Mouse (Mus musculus) heart, embryonic 10.5 days (tissue): ENCODE measurements around the gene Yars. TPM values are rescaled to one million over a fixed set of nuclear protein-coding genes. Genes with fewer than 3 reads are reported as not detected.

ENCODE experiments used
- DNase-seq: peaks from one replicate; pipeline ENCODE4 v3.0.0-alpha.2; 2017; ENCODE audit warnings: low spot score
- H3K27ac ChIP-seq: fragments of 300-500 bp; sonication (generic); 2 replicates; pipeline ENCODE4 v1.5.1; 2016; ENCODE audit warnings: mild to moderate bottlenecking
- H3K27me3 ChIP-seq: fragments of 300-500 bp; sonication (generic); 2 replicates; pipeline ENCODE4 v1.6.1; 2016; ENCODE audit warnings: mild to moderate bottlenecking; ENCODE audit not compliant: poor library complexity, insufficient read depth, severe bottlenecking
- H3K36me3 ChIP-seq: fragments of 300-500 bp; sonication (generic); 2 replicates; pipeline ENCODE4 v1.6.1; 2016; ENCODE audit warnings: mild to moderate bottlenecking, moderate library complexity
- H3K4me1 ChIP-seq: fragments of 300-500 bp; sonication (generic); 2 replicates; pipeline ENCODE4 v1.6.1; 2016; ENCODE audit warnings: mild to moderate bottlenecking
- H3K4me3 ChIP-seq: fragments of 300-500 bp; sonication (generic); 2 replicates; pipeline ENCODE4 v1.5.1; 2016; ENCODE audit warnings: mild to moderate bottlenecking, moderate library complexity
- H3K9me3 ChIP-seq: fragments of 300-500 bp; sonication (generic); 2 replicates; pipeline ENCODE4 v1.6.1; 2016; ENCODE audit warnings: mild to moderate bottlenecking, moderate library complexity
- WGBS: fragments of 180-500 bp; shearing (Covaris S2); methylation state at CpG from one replicate; pipeline ENCODE4 v1.1.7; 2016; 5-methylcytosine and 5-hydroxymethylcytosine counted together
- polyA plus RNA-seq: library from polyadenylated mRNA; unstranded; fragments of >200 nt; fragmentation: Nextera tagmentation; extraction: Ambion mirVana; gene quantifications from 2 replicates; pipeline ENCODE4 v1.2.1, GENCODE M21; 2016

Yars gene
- polyA plus RNA-seq: 75.8 and 84.8 TPM in 2 replicates

DNA sequence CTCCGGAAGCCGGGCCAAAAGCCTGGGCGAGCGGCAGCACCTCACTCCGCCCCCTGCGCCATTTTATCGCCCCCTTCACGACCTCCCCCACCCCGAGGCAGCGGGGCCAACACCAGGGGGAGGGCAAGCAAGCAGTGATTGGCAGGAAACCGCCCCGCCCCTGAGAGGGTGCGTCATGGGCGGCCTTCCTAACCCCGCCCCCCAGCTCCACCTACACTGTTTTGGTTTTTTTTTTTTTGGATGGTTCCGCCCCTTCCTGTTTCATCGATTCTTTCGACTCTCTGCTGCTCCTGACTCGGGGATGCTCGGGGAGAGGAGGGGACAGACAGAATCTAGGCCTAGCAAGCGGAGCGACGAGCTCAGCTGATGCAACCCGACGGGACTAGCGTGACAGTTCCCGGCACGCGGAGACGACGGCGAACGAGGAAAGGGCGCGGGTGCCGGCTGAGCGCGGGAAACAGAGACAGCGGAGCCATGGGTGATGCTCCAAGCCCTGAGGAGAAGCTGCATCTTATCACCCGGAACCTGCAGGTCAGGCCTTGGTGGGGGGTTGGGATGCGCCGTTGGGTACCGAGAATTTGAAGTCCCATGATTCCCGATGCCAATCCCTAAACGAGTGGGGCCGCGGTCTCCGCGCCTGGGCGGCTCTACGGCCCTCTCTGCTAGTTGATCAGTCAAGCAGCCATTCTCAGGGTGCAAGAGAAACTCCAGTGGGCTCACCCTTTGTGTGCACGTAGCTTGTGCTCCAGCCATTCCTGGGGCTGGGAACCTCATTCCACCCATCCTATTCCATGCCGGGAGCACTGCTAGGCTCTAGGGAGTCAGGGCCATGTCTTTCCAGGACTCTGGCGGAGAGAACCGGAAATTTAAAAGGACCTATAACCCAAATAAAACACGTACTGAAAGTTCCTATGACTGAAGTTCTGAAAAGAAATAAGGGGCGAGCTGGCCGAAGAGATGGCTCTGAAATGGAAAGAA lies at the start of gene Yars, which contains the start of gene S100pbp:
TSS of gene Yars (plus strand) at position 219 of the 978 bp plus-strand sequence.
TSS of gene S100pbp (minus strand) at position 186 of the 978 bp plus-strand sequence.
- WGBS: under 1% methylated on average over 58 of the region's 58 CpGs
- Histone ChIP-seq H3K36me3 (peaks cover 19% of the 10 kb centered on the region; the same call in 1 of the 2 replicates), H3K4me1 (peaks cover 27% of the 10 kb centered on the region), H3K27ac (peak within 1 kb of the TSS; percentile 97), H3K4me3 (peak within 1 kb of the TSS; percentile 99), H3K27me3 (no peaks in the 10 kb centered on the region), H3K9me3 (no peaks in the 10 kb centered on the region)
- peak; percentile 98 for DNase-seq

DNA sequence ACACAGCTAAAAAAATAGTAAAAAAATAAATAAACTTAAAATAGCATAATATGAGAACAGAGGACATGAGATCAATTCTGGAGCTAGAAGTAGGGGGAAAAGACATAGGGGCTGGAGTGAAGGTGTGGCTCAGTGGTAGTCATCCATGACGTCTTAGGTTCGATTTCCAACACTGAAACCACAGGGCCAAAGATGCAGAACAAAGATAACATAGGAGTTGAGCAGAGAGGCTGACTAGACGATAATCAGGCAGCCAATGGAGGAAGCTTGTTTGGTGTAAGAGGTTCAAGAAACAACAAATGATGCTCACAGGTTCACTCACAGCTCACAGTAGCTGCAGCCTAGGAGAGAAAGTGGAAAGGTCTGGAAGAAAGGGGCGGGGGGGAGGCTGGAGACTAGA lies 48.8 kb upstream of the Yars start:
- no peak overlapping the region for H3K27ac ChIP-seq
- peaks cover 67% of the 10 kb centered on the region for H3K4me1 ChIP-seq
- peaks cover 46% of the 10 kb centered on the region for H3K27me3 ChIP-seq
- no peak overlapping the region for H3K4me3 ChIP-seq
- WGBS: 76% methylated on average over 4 of the region's 4 CpGs
- no peaks in the 10 kb centered on the region for H3K9me3 ChIP-seq
- no peak for DNase-seq
- H3K36me3 ChIP-seq: peaks cover 22% of the 10 kb centered on the region

DNA sequence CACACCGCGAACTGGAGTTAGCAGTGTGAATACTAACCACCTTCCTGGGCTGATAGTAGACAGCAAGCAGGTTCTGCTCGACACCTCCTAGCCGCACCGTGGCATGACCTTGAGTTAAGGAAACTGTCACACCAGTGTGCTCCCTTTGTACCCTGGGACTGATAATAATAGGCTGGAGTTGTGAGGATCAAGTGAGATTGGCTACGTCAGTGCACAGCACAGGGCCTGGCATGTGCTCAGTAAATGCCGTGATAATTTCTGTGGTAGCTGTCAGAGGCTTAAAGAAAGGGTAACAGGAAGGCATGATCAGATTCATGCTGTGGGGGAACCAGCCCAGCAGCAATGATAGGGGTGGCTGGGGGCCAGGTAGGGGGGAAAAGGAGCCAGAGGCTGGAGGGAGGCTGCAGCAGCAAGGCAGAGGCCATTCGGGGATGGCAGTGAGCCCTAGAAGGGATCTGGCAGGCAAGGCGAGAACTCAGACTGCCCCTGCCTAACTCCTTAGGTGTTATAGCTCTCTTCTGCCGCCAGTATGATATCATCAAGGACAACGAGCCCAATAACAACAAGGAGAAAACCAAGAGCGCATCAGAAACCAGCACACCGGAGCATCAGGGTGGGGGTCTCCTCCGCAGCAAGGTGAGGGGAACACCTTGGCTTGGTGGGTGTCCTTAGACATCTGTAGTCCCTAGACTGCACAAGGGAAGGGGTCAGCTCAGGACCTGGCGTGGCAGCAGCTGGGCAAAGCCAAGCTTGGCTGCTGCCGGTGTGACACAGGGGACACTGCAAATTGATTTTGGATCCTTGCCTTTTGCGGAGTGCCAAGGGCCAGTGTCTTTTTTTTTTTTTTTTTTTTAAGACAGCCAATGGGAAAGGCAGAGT lies 47.8 kb upstream of the Yars start:
- 66% methylated on average over 17 of the region's 17 CpGs for WGBS
- Histone ChIP-seq H3K4me1 (peaks cover 60% of the 10 kb centered on the region), H3K27me3 (peaks cover 37% of the 10 kb centered on the region), H3K36me3 (peaks cover 22% of the 10 kb centered on the region), H3K27ac (peak overlapping the region; percentile 59; the same call in 1 of the 2 replicates), H3K4me3 (peak overlapping the region; percentile 16; the same call in 1 of the 2 replicates), H3K9me3 (no peaks in the 10 kb centered on the region)
- DNase-seq: no peak

DNA sequence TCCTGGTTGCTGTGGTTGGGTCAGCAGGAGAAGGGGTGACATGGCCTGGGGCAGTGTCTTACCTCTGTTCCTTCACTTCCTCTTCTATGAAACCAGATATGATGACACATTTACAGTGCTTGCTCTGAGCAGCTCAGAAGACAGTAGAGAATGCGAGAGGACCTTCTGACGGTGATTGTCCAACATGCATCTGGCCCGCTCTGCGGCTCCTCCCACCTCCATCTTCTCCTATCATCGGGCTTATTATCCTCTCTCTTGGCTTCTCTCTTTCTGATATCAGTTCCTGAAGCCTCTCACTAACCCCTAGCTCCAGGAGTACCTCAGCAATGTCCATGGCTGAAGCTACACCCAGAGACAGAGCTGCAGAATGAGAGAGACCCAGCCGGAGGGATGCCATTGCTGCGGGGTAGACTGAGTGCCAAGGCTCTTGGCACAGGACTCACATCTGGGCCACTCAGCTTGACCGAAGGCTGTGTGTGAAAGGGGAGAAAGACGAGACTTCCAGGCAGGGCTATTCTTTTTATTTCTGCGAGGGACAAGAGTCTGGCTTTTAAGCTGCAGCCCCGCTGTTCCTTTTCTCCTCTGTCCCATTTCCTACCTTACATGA lies 47.0 kb upstream of the Yars start:
- H3K4me1 ChIP-seq: peaks cover 54% of the 10 kb centered on the region
- 87% methylated on average over 11 of the region's 11 CpGs for WGBS
- H3K27ac ChIP-seq: no peak overlapping the region

DNA sequence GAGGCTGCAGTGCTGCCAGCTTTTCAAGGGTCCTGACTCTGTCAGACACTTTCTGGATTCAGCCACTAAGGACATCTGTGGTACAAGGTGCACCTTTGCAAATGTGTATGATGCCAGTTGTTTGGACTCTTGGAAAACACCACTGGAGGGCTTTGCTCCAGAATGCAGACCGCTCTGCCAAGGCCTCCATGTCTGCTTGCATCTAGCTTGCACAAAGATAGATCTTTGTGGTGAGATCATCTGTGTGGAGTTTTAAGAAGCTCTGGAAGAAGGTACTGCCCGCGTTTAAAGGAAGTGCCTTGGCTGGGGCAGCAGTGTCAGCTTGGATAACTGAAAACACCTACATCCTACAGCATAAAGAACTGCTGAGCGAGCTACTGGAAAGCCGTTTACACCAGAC lies 46.1 kb upstream of the Yars start:
- no peak overlapping the region for H3K27ac ChIP-seq
- peak; percentile 63 for DNase-seq
- H3K36me3 ChIP-seq: peaks cover 27% of the 10 kb centered on the region
- no peak overlapping the region for H3K4me3 ChIP-seq
- 78% methylated on average over 5 of the region's 5 CpGs for WGBS
- H3K4me1 ChIP-seq: peaks cover 47% of the 10 kb centered on the region
- H3K9me3 ChIP-seq: no peaks in the 10 kb centered on the region
- peaks cover 21% of the 10 kb centered on the region for H3K27me3 ChIP-seq

More for the DNA sequence above, 47.0 kb upstream of the Yars start:
- peaks cover 30% of the 10 kb centered on the region for H3K27me3 ChIP-seq
- H3K9me3 ChIP-seq: no peaks in the 10 kb centered on the region
- no peak overlapping the region for H3K4me3 ChIP-seq
- H3K36me3 ChIP-seq: peaks cover 23% of the 10 kb centered on the region
- peak; percentile 72 for DNase-seq

DNA sequence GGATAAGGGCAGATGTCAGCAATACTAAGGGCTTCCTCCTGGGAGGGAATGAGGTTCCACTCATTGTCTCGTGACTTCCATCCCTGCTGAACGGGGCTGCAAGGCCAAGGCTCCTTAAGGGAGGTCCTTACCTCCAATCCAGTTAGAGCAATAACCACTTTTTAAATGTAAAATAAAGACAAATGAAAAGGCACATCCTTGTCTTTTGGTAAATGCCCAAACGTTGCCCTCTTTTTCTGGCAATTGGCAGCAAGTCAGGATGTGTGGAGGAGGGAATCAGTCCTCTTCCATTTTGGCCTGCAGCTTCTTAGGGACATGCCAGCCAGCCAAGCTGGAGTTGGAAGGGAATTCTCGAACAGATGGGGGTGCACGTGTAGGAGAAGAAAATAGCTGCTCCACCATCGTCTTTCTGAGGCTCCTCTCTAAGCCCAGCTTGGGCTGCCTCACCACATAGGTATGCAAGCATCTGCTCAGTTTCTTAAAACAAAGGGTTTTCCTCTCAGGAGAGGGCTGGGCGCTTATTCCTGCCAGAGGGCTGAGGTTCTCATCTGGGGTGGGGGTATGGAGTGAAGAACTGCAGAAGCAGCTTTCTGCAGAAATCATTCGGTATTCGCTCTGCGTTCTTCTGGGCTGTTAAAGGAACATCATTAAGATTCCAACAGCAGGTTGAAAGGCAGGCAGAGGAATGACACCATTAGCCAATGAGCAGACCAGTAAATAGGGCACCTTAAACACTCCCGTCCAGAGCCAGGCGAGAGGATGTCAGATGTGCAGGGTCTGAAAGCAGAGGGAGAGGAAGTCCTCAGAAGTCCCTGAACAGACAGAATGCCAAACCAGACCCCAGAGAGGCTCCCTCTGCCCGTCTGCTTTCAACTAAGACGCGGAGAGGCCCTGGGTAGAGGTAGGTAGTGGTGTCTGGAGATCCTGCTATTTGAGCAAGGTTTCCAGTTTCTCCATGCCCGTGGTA lies 44.9 kb upstream of the Yars start:
- Histone ChIP-seq H3K4me3 (no peak overlapping the region), H3K27ac (peak overlapping the region; percentile 12; the same call in 1 of the 2 replicates), H3K27me3 (peaks cover 9% of the 10 kb centered on the region), H3K36me3 (peaks cover 33% of the 10 kb centered on the region), H3K9me3 (no peaks in the 10 kb centered on the region), H3K4me1 (peaks cover 47% of the 10 kb centered on the region)
- peak; percentile 74 for DNase-seq
- WGBS: 62% methylated on average over 16 of the region's 16 CpGs

DNA sequence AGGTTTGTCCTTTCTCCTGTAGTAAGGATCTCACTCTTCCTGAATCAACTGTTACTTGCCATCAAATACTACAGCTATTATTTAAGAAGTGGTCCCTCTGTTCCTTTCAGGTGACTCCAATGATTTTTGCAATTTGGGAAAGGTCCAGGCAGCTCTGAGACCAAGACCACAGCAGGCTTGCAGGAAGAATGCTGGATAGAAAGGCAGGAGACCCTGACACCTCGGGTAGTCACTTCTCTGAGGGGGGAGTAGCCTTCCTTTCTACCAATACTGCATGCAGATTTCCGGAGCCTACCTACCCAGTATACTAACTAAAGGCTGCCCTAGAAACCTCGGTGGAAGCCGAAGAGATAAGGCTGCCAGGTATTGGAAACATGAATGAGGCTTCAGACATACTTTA lies 44.1 kb upstream of the Yars start:
- DNase-seq: peak; percentile 46

DNA sequence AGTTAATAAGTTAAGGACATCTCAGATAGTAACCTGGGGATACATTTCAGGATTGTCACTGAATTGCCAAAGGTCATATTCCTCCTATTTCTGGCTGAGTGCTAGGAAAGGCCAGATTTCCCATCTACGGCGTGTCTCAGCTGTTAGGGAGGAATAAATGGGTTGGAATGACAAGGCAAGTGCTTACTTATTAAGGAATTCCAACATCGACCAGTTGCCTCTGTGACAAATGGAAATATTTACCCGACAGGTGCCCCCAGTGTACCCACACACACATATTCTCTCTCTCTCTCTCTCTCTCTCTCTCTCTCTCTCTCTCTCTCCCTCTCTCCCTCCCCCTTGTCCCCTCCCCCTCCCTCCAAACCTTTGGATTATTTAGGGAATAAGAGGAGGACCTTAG lies 43.6 kb upstream of the Yars start:
- peak; percentile 25 for DNase-seq
- WGBS: 80% methylated on average over 4 of the region's 4 CpGs
- H3K27me3 ChIP-seq: no peaks in the 10 kb centered on the region
- H3K4me3 ChIP-seq: no peak overlapping the region
- no peaks in the 10 kb centered on the region for H3K9me3 ChIP-seq
- peaks cover 45% of the 10 kb centered on the region for H3K4me1 ChIP-seq
- no peak overlapping the region for H3K27ac ChIP-seq
- peaks cover 44% of the 10 kb centered on the region for H3K36me3 ChIP-seq

More for the DNA sequence above, 44.1 kb upstream of the Yars start:
- Histone ChIP-seq H3K4me3 (no peak overlapping the region), H3K27me3 (0 out of 2 replicates have a peak, but pooled peaks cover 2% of the 10 kb centered on the region), H3K4me1 (peaks cover 46% of the 10 kb centered on the region), H3K27ac (0 out of 2 replicates have a peak overlapping the region, but pooled peaks have one; percentile 12), H3K9me3 (no peaks in the 10 kb centered on the region), H3K36me3 (peaks cover 38% of the 10 kb centered on the region)
- WGBS: 63% methylated on average over 4 of the region's 4 CpGs

DNA sequence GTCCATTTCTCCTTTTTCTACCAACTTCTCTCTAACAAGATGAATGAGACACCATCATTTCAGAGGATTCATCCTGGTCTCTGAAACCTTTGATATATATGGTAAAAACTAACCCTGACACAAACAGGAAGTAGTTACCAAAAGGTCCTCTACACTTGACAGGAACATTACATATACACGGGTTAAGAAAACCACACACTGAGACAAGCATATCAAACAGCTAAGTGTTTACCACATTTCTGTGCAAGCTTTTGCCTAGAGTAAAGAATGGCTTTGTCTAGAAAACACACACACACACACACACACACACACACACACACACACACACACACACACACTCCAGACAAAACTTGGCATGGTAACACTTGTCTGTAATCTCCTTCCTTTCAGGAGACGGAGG lies 43.2 kb upstream of the Yars start:
- whole genome bisulfite sequencing: 54% methylated on average over 2 of the region's 2 CpGs
- Histone ChIP-seq H3K27ac (no peak overlapping the region), H3K36me3 (peaks cover 48% of the 10 kb centered on the region)

DNA sequence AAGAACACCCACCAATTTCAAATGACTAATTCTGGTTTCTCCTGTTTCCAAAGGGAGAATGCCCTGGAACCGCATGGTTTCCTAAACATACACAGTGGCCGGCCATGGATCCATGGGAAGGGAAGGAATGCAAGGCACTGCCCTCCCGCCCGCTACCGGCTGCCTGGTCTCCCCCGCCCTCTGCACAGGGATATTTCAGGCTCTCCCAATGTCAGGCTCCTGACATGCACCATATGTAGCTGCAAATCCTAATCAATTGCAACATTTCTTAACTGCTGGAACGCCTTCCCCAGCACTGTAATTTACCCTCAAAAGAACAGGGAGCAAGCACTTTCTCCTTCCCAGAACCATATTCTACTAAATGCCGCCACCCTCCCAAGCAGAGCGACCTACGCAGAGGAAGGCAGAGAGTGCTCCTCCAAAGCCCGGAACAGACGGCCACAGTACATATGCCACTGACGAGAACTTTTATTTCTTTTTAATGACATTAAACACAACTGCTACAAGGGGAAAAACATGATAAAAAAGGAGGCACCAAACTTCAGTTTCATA lies 41.9 kb upstream of the Yars start:
- Histone ChIP-seq H3K27me3 (no peaks in the 10 kb centered on the region), H3K9me3 (no peaks in the 10 kb centered on the region), H3K4me1 (peaks cover 30% of the 10 kb centered on the region), H3K27ac (no peak overlapping the region), H3K4me3 (no peak overlapping the region), H3K36me3 (peaks cover 59% of the 10 kb centered on the region)
- DNase-seq: peak; percentile 61
- 74% methylated on average over 13 of the region's 13 CpGs for WGBS

More for the DNA sequence above, 43.2 kb upstream of the Yars start:
- peaks cover 41% of the 10 kb centered on the region for H3K4me1 ChIP-seq
- no peaks in the 10 kb centered on the region for H3K9me3 ChIP-seq
- no peak overlapping the region for H3K4me3 ChIP-seq
- no peaks in the 10 kb centered on the region for H3K27me3 ChIP-seq
- DNase-seq: no peak

DNA sequence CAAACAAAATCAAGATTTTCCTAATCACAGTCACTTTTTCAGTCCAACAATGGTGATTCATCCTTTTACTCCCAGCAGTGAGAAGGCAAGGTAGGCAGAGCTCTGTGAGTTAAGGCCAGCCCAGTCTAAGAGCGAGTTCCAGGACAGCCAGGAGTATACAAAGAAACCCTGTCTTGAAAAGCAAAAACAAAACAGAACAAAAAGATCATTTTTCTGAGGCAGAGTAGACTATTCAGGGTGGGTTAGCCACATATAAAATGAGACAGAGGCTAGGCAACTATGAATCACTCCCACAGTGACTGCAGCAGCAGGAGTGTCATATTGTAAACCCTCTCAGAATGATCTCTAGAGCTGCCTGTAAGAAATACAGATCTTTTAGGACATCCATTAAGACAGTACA lies 40.2 kb upstream of the Yars start:
- H3K27me3 ChIP-seq: no peaks in the 10 kb centered on the region
- H3K27ac ChIP-seq: no peak overlapping the region
- H3K4me1 ChIP-seq: peaks cover 19% of the 10 kb centered on the region
- H3K9me3 ChIP-seq: no peaks in the 10 kb centered on the region
- no peak for DNase-seq
- 75% methylated on average over 1 of the region's 1 CpGs for WGBS
- peaks cover 63% of the 10 kb centered on the region for H3K36me3 ChIP-seq
- H3K4me3 ChIP-seq: no peak overlapping the region
